Mouse (Mus musculus) lung, postnatal 0 days (tissue): ENCODE results near the gene Tomm20l.

ENCODE experiments used
- CTCF ChIP-seq: IDR thresholded peaks from 2 replicates; pipeline ENCODE4 v1.5.1; 2016; ENCODE audit warnings: antibody characterized with exemption, mild to moderate bottlenecking
- EP300 ChIP-seq: IDR thresholded peaks from 2 replicates; pipeline ENCODE4 v1.6.1; 2016; ENCODE audit warnings: antibody characterized with exemption, mild to moderate bottlenecking, control low read depth

- TF ChIP-seq CTCF, result no peak
- TF ChIP-seq EP300, result no peak
Observed at GRCm38 (mm10) chr12:71113675-71114288, 2.6 kb downstream of the Tomm20l start.
